Mouse (Mus musculus) MEL (cell line): ENCODE measurements around the gene Galnt2.

ENCODE experiments used
- CTCF ChIP-seq, 3 experiments: IDR thresholded peaks in 2 of 3; conservative IDR thresholded peaks in 1 of 3; 2 replicates each; pipeline ENCODE4 v1.5.1; 2011 to 2012; ENCODE audit warnings: low read length in 3 of 3, low read depth in 2 of 3, mild to moderate bottlenecking in 2 of 3, improper control_type of control experiment in 1 of 3, inconsistent platforms in 1 of 3, mixed read lengths in 1 of 3, moderate library complexity in 1 of 3; ENCODE audit not compliant: control insufficient read depth in 1 of 3, insufficient read depth in 1 of 3, poor library complexity in 1 of 3, severe bottlenecking in 1 of 3
- POLR2A ChIP-seq, 2 experiments: IDR thresholded peaks; 2 replicates each; pipeline ENCODE4 v1.6.1; 2011 to 2012; ENCODE audit warnings: low read length in 2 of 2, mild to moderate bottlenecking in 2 of 2, control low read depth in 1 of 2, improper control_type of control experiment in 1 of 2, low read depth in 1 of 2, moderate library complexity in 1 of 2; ENCODE audit not compliant: control insufficient read depth in 1 of 2, insufficient read depth in 1 of 2, poor library complexity in 1 of 2
- POLR2AphosphoS2 ChIP-seq: IDR thresholded peaks from 2 replicates; pipeline ENCODE4 v1.6.1; 2011; ENCODE audit warnings: low read length, improper control_type of control experiment
- TCF12 ChIP-seq: IDR thresholded peaks from 2 replicates; pipeline ENCODE4 v1.6.1; 2014; ENCODE audit warnings: low read depth, mild to moderate bottlenecking, inconsistent platforms, low read length, improper control_type of control experiment, moderate library complexity
- ZKSCAN1 ChIP-seq: IDR thresholded peaks from 2 replicates; pipeline ENCODE4 v1.6.1; 2012; ENCODE audit warnings: low read depth, mild to moderate bottlenecking, inconsistent platforms, low read length, improper control_type of control experiment, moderate library complexity
- ZNF384 ChIP-seq: IDR thresholded peaks from 2 replicates; pipeline ENCODE4 v1.6.1; 2012; ENCODE audit warnings: low read depth, mild to moderate bottlenecking, inconsistent platforms, low read length, improper control_type of control experiment

DNA sequence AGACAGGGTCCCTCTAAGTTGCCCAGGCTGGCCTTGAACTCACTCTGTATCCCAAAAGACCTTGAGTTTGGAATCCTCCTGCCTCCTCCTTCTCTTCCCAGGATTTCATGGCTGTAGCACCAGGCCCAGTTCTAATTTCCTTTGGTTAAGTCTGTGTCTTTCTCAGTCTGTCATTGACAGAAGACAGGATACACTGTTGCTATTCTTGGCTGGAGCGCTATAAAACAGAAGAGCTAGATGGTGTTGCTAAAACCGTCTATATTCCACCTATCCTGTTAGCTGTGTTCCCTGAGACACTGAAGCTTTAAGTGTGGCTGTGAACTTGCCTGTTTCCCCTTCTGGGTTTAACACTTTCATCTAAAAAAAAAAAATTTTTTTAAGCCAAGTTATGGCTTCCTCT, 19.0 kb upstream of the Galnt2 start:
- TF ChIP-seq CTCF (IDR thresholded peaks at IDR 0.05 in 2 of 3, conservative IDR thresholded peaks at IDR 0.05 in 1 of 3; ENCODE audit: control insufficient read depth in 1 of 3, insufficient read depth in 1 of 3, low read depth in 2 of 3, low read length in 3 of 3, poor library complexity in 1 of 3, severe bottlenecking in 1 of 3) = no peak
- no peak for TF ChIP-seq POLR2A (IDR thresholded peaks at IDR 0.05; ENCODE audit: control insufficient read depth in 1 of 2, insufficient read depth in 1 of 2, low read depth in 1 of 2, low read length in 2 of 2, poor library complexity in 1 of 2)
- TF ChIP-seq ZKSCAN1 = no peak
- TF ChIP-seq ZNF384 = no peak
- TF ChIP-seq POLR2AphosphoS2 = no peak
- TF ChIP-seq TCF12 = no peak
